Mouse (Mus musculus): ENCODE measurements around the gene Dtx4. TPM values are rescaled to one million over a fixed set of nuclear protein-coding genes. Genes with fewer than 3 reads are reported as not detected.

Gene Dtx4
- total and polyA plus RNA-seq, 2 experiments from 2014 or later, result 1.2 to 3.8 TPM

DNA sequence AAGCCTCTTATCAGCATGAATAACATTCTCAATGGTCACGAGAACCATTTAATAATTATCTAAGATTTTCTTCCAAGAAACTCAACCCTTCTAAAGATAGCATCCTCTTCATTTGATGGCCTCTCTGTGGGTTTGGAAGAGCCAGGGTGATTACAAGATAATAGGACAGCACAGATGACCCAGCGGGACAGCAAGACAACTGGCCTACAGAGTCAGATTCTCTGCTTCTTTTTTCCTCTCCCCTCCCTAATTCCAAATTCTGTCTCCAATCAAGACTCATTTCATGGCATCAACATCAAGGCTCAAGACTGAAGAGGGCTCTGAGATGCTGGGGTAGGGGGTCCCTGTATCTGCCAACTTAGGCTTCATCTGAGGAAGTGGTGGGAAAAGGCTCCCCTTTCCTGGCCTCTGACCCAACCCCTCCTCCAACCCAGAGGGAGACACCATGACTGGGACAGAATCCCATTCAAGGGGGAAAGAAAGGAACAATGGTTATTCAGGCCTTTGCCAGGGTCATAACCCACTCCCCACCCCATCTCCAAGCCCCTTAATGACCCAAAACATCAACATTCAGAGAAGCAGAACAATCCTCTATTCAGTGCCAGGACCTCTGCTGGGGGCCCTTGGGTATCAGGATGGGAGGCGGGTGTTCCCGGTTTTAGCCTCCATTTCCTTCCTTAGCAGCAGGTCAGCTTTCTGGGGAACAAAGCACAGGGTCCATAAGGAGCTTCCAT lies 7.6 kb downstream of the Dtx4 start:
- Histone ChIP-seq H3K36me3 (replicated peaks; ENCODE audit: control insufficient read depth, insufficient read depth, low read length) (0 out of 2 replicates have a peak, but pooled peaks cover 3% of the 10 kb centered on the region), H3K9ac (replicated peaks; ENCODE audit: low read depth, low read length) (no peak overlapping the region), H3K4me3 (ENCODE audit: low read depth, low read length) (no peak overlapping the region), H3K27ac (ENCODE audit: low read depth) (no peak overlapping the region), H3K27me3 (ENCODE audit: control insufficient read depth, insufficient read depth, low read length) (no peaks in the 10 kb centered on the region), H3K9me3 (replicated peaks; ENCODE audit: control insufficient read depth, low read length) (no peaks in the 10 kb centered on the region), H3K4me1 (ENCODE audit: control insufficient read depth, insufficient read depth) (no peaks in the 10 kb centered on the region), H3K4me2 (ENCODE audit: low read depth, low read length) (no peak overlapping the region)
- TF ChIP-seq EP300 (IDR thresholded peaks at IDR 0.05; ENCODE audit: low read depth) (no peak), CTCF (IDR thresholded peaks at IDR 0.05; ENCODE audit: low read depth) (no peak)
- 52% methylated on average over 4 of the region's 4 CpGs for WGBS
- ATAC-seq (ENCODE audit: insufficient read depth, low read depth) (no peak), DNase-seq (ENCODE audit: low spot score) (no peak)

DNA sequence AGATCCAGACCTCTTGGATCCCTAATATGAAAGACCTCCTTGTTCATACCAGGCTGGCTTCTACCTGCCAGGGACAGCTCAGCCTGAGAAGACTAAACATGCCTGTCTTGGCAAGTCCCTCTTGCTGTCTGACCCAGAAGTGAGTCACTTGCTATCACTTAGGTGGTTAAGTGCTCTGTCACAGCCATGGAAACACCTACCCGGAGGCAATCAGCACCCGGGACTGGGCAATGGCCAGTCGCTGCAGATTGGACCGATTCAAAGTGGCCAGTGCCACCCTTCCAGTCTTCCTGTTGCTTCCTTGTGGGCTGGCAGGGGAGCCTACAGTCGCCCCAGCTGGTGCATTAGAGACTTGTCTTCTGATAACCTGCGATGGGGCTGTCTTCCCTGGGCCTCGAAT lies 9.6 kb downstream of the Dtx4 start:
- 76% methylated on average over 7 of the region's 7 CpGs for WGBS
- Histone ChIP-seq H3K4me3 (ENCODE audit: low read depth, low read length) (no peak overlapping the region), H3K9ac (replicated peaks; ENCODE audit: low read depth, low read length) (no peak overlapping the region), H3K27me3 (ENCODE audit: control insufficient read depth, insufficient read depth, low read length) (no peaks in the 10 kb centered on the region), H3K4me2 (ENCODE audit: low read depth, low read length) (no peak overlapping the region), H3K36me3 (replicated peaks; ENCODE audit: control insufficient read depth, insufficient read depth, low read length) (0 out of 2 replicates have a peak, but pooled peaks cover 3% of the 10 kb centered on the region), H3K4me1 (ENCODE audit: control insufficient read depth, insufficient read depth) (no peaks in the 10 kb centered on the region; the same call in 1 of the 2 replicates), H3K27ac (ENCODE audit: low read depth) (no peak overlapping the region), H3K9me3 (replicated peaks; ENCODE audit: control insufficient read depth, low read length) (no peaks in the 10 kb centered on the region)
- DNase-seq (ENCODE audit: low spot score), result no peak
- TF ChIP-seq EP300 (IDR thresholded peaks at IDR 0.05; ENCODE audit: low read depth) (no peak), CTCF (IDR thresholded peaks at IDR 0.05; ENCODE audit: low read depth) (no peak)
- no peak for ATAC-seq (ENCODE audit: insufficient read depth, low read depth)

DNA sequence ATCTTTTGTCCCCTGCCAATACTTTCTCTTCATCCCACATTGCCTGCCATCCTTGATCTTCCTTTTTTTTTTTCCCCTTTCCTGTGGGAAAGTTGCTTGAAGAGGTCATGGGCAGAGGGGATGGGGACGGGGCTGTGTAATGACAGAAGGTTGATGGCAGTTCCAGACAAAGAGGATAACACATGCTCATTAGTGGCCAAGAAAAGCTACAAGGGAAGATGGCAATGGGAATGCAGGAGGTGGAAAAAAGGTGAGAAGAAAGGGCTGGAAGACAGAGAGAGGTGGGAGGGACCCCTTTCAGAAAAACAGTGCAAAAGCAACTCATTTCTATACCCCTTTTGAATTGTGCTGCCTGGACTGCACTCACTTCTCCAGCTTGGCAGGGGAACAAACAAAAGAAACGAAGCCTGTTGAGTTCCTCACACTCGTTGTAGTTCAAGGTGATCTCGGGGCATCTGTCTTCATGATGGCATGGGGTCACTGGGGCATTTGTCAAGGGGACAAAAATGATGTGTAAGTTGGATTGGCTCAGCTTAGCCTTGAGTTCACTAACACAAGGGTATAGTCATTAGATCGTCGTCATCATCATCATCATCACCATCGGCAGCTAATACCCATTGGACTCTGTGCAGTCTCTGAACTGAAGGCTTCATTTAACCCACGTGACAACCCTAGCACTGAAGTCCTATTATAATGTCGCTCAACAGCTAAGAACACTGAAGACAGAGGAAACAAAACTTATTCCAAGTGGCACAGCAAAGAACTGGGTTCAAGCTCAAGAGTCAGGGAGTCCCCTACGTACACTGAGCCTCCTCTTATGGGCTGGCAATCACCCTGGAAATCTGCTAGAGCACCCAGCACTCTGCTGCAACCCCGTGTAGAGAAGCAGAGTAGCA lies 11.3 kb downstream of the Dtx4 start:
- ATAC-seq (ENCODE audit: insufficient read depth, low read depth), result no peak
- peaks cover 2% of the 10 kb centered on the region; the same call in 1 of the 2 replicates for H3K4me1 ChIP-seq (ENCODE audit: control insufficient read depth, insufficient read depth)
- no peak for TF ChIP-seq CTCF (IDR thresholded peaks at IDR 0.05; ENCODE audit: low read depth)
- no peak for TF ChIP-seq EP300 (IDR thresholded peaks at IDR 0.05; ENCODE audit: low read depth)
- H3K27ac ChIP-seq (ENCODE audit: low read depth), result no peak overlapping the region
- H3K36me3 ChIP-seq (replicated peaks; ENCODE audit: control insufficient read depth, insufficient read depth, low read length), result 0 out of 2 replicates have a peak, but pooled peaks cover 3% of the 10 kb centered on the region
- no peak for DNase-seq (ENCODE audit: low spot score)
- no peak overlapping the region for H3K4me2 ChIP-seq (ENCODE audit: low read depth, low read length)
- no peak overlapping the region for H3K9ac ChIP-seq (replicated peaks; ENCODE audit: low read depth, low read length)
- no peaks in the 10 kb centered on the region for H3K9me3 ChIP-seq (replicated peaks; ENCODE audit: control insufficient read depth, low read length)
- H3K27me3 ChIP-seq (ENCODE audit: control insufficient read depth, insufficient read depth, low read length), result no peaks in the 10 kb centered on the region
- 80% methylated on average over 11 of the region's 11 CpGs for WGBS
- no peak overlapping the region for H3K4me3 ChIP-seq (ENCODE audit: low read depth, low read length)

DNA sequence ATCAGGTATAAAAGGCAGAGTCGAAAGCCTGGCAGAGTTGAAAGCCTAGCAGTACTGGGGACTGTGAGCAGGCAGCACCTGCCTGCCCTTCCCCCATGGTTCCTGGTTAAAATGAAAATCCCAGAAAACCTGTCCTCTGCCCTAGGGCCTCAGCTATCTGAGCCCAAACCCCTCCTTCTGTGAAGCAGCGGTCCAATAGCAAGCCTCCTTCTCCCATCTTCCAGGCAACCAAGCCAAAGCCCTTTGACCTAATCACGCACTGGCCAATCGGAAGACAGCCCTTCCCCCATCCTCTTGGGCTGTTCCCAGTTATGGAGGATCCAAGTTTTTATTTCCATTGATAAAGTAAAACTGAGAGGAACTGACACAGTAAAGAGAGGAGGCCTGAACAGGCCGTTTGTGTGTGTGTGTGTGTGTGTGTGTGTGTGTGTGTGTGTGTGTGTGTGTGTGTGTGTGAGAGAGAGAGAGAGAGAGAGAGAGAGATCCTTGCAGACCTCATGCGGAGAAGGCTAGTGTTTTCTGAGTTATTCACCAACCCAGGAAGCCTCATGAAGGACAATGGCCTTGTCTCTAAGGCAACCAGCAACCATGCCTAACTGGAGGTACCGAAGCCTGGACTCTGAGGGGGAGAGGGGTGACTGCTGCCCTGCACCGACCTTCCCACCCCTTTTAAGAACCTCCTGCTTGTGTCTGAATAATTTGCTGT lies 12.1 kb downstream of the Dtx4 start:
- no peak overlapping the region for H3K4me3 ChIP-seq (ENCODE audit: low read depth, low read length)
- 55% methylated on average over 8 of the region's 8 CpGs for WGBS
- ATAC-seq (ENCODE audit: insufficient read depth, low read depth), result peak; percentile 27; the same call in 1 of the 2 replicates
- no peak for TF ChIP-seq CTCF (IDR thresholded peaks at IDR 0.05; ENCODE audit: low read depth)
- no peak for TF ChIP-seq EP300 (IDR thresholded peaks at IDR 0.05; ENCODE audit: low read depth)
- H3K27me3 ChIP-seq (ENCODE audit: control insufficient read depth, insufficient read depth, low read length), result no peaks in the 10 kb centered on the region
- H3K4me2 ChIP-seq (ENCODE audit: low read depth, low read length), result no peak overlapping the region
- H3K27ac ChIP-seq (ENCODE audit: low read depth), result no peak overlapping the region
- H3K4me1 ChIP-seq (ENCODE audit: control insufficient read depth, insufficient read depth), result peaks cover 10% of the 10 kb centered on the region
- DNase-seq (ENCODE audit: low spot score), result no peak
- H3K36me3 ChIP-seq (replicated peaks; ENCODE audit: control insufficient read depth, insufficient read depth, low read length), result 0 out of 2 replicates have a peak, but pooled peaks cover 3% of the 10 kb centered on the region
- H3K9ac ChIP-seq (replicated peaks; ENCODE audit: low read depth, low read length), result no peak overlapping the region
- H3K9me3 ChIP-seq (replicated peaks; ENCODE audit: control insufficient read depth, low read length), result no peaks in the 10 kb centered on the region
